Mouse (Mus musculus): ENCODE measurements around the gene Ppp3cb.
"Not testable (repeated sequence)": the region's sequence is repeated elsewhere in the genome, so short reads cannot be mapped to it uniquely, and the experiment has no call there.

Ppp3cb gene

DNA sequence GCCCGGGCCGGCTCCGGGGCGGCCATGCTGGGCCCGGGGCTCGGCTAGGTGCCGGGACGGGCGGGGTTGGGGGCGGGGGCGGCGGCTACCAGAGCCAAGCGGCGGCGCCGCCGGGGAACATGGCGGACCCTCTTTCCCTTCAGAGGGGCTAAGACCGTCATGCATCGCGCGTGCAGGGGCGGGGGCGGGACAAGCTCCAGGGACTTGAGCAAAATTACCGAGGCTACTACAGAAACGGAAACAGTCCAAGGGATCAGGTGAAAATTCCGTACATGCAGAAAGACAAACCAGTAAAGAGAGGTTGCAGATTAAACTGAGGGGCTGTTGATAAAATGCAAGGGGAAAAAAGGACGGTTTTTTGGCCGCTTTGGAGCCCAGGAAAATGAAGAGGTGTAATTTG is at the start of gene Ppp3cb:
Ppp3cb (minus strand) TSS at position 159 of the 400 bp plus-strand sequence.
- in situ Hi-C loops (cut with MboI): no loop called here

GRCm38 (mm10) chr14:20595781-20596180 is 49.4 kb upstream of the Ppp3cb start:
- in situ Hi-C loops (cut with MboI): no loop called here

GRCm38 (mm10) chr14:20587458-20587857 is 41.1 kb upstream of the Ppp3cb start:
- in situ Hi-C loops (cut with MboI): no loop called here

DNA sequence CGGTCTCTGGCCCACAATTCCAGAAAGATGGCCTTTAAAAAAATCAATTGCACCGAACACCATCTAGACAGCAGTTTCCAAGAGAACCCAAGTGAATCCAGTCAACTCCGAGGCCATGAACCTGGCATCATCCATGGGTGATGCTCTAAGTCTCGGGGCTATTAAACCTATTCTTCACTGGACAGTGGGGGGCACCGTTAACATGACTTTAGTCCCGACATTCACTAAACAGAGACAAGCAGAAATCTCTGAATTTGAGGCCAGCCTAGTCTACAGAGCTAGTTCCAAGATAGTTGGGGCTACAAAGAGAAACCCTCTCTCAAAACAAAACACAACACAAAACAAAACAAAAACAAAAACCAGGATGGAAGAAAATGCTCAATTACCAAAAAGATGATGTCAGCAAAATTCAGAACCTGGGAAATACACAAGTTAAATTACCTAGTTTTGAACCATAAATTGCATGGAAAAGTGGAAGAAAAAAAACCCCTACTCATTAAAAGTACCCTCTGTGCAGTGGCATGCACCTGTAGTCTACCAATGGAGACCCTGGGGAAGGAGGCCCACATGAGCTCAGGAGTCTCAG is 32.5 kb upstream of the Ppp3cb start:
- in situ Hi-C loops (cut with MboI): loop anchor here (5.0 kb wide), 1 partner anchor 78 kb away; the partner anchor contains the start of gene Myoz1

- in situ Hi-C loops (cut with MboI): loop anchor here (5.0 kb wide), 1 partner anchor 81 kb away; the partner anchor contains the start of gene Myoz1
Observed at GRCm38 (mm10) chr14:20576179-20576578, 29.8 kb upstream of the Ppp3cb start.

DNA sequence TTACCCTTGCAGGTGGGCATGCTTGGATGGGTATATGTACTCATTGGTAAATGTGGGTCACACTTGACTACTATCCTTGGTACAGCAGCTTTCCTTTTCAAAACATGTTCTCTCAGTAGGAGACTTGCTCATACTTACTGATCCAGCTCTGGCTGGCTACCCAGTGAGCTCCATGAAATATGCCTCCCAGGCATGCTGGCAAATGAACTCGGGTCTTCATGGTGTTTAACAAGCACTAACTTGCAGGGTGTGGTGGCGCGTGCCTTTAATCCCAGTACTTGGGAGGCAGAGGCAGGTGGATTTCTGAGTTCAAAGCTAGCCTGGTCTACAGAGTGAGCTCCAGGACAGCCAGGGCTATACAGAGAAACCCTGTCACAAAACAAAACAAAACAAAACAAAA is 26.8 kb upstream of the Ppp3cb start:
- in situ Hi-C loops (cut with MboI): not testable (repeated sequence)

DNA sequence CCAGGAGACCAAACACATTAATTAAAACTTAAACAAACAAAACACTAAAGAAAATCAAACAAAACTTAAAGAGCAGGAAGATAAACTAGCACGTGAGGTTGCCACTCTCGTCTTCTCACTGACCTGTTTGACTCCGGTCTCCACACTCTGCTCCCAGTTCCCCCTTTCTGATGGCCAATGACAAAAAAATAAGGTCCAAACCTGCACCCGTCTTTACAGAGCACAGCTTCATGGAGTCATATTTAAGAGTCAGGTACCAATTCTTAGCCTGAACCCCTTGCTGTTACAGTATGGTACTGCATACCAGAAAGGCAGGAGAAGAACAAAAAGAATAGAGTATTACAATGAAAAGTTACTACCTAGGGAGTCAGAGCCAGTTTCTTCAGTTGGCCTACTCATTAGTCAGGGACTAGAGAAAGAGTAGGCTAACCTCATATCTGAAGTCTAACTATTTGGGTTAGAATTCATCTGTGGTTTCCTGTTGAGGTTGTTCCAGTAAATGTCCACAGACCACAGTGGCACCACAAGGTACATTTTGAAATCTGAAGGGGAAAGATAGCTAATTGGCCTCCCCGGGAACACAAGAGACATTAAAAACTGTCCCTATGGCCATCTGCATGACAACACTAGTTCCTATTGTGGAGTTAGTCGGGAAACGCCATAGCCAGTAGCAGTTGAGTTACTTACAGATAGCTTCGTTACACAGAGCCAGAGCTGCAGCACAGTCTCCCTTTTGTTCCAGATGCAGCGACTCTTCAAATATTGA is 19.1 kb upstream of the Ppp3cb start:
- in situ Hi-C loops (cut with MboI): no loop called here

DNA sequence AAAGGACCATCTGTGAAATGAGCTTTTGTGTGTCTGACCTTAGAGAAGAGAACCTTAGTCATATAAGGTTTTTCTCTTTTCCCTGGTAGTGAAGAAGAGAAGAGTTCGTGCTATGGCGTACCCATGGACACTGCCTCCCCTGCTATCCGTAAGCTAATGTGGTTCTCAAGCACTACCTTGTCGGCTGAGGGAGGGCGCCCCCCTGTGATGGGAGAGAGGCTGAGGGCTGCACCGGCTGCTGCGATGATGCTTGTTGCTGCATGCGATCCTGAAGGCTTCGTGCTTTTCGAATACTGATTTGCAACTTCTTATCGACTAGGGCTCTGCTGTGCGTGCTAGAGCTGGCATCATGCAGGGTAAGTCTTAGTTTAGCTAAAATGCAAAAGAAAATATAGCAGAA is 18.3 kb upstream of the Ppp3cb start:
- in situ Hi-C loops (cut with MboI): no loop called here

GRCm38 (mm10) chr14:20561897-20562296 is 15.5 kb upstream of the Ppp3cb start:
- in situ Hi-C loops (cut with MboI): no loop called here

DNA sequence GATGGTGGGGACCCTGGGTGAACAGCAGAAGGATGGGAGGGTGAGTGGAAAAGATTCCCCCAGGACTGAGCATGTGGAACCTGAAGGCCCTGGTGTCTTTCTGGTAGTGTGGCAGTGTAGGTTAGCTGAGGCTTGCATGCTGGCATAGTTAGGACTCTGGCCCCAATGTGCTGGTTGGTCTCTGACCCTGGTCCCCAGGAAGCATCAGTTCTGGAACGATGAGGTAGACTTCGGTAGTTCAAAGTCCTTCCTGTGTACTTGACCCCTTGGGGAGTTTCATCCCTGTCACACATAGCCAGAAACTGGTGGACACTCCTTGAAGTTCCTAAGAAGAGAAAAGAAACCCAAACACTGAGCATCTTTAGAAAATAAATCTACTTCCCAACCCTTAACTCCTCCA is 3.8 kb upstream of the Ppp3cb start:
- in situ Hi-C loops (cut with MboI): no loop called here

- in situ Hi-C loops (cut with MboI): no loop called here
Observed at GRCm38 (mm10) chr14:20545529-20546331, 643 bp downstream of the Ppp3cb start.

DNA sequence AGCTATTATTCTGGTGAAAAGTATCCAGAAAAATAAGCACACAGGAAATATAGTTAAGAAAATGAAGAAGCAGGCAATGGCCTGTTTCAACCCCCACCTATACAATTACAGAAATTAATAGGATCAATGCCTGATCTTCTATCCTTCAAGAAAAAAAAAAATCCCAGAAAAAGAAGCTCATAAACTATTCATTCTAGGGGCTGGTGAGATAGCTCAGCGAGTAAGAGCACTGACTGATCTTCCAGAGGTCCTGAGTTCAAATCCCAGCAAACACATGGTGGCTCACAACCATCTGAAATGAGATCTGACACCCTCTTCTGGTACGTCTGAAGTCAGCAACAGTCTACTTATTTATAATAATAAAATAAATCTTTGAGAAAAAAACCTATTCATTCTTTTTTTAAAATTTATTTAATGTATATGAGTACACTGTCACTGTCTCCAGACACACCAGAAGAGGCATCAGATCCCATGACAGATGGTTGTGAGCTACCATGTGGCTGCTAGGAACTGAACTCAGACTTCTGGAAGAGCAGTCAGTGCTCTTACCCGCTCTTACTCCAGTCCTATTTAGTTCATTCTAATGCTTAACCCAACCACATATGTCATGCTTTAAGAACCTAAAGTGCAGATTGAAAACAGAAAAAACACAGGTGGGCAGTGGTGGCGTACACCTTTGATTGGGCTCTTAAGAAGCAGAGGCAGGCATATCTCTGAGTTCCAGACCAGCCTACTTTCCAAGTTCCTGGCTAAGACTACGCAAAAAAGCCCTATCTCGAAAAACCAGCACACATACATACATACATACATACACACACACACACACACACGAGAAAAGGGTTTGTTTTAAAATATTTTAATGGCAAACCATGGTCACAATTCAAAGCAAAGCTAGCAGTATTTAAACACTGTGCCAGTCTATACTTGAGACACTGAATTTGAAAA is 1.6 kb downstream of the Ppp3cb start:
- in situ Hi-C loops (cut with MboI): no loop called here

DNA sequence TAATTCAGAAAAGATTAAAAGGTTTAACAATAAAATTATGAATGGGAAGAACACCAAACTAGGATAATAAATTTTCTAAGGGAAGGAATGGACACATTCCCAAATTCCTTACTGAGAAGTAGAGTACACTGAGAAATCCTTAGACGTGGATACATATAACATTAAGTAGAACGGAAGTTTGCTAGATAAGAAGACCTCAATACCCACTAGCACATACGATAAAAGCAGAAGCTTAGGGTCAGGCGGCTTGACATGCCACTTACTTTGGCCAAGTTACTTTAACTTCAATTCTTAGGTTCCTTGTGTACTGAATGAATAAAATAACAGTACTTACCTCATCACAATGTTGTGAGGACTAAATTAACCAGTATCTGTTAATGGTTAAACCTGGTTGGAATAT is 16.7 kb downstream of the Ppp3cb start:
- in situ Hi-C loops (cut with MboI): no loop called here

- in situ Hi-C loops (cut with MboI): no loop called here
Observed at GRCm38 (mm10) chr14:20520179-20520578, 26.2 kb downstream of the Ppp3cb start.

- in situ Hi-C loops (cut with MboI): no loop called here
Observed at GRCm38 (mm10) chr14:20508424-20508823, 37.9 kb downstream of the Ppp3cb start.

GRCm38 (mm10) chr14:20502966-20503365 is 43.4 kb downstream of the Ppp3cb start:
- in situ Hi-C loops (cut with MboI): no loop called here

DNA sequence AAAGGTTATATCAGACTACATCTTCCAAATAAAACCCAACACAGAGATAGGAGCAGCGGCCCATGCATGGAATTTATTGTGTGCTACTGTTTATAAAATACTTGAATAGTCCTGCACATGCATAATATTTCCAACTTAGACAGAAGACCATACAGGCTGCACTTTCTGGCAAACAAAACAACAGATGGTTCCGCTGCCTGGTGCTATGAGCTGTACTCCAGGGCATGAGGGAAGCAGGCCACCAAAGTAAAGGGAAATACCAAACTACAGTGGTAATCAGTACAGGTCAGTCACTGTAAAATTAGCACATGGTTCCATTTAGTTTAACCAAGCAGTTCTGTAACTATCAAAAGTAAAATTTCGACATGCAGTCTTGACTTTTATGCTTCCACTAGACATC is 46.4 kb downstream of the Ppp3cb start:
- in situ Hi-C loops (cut with MboI): no loop called here

DNA sequence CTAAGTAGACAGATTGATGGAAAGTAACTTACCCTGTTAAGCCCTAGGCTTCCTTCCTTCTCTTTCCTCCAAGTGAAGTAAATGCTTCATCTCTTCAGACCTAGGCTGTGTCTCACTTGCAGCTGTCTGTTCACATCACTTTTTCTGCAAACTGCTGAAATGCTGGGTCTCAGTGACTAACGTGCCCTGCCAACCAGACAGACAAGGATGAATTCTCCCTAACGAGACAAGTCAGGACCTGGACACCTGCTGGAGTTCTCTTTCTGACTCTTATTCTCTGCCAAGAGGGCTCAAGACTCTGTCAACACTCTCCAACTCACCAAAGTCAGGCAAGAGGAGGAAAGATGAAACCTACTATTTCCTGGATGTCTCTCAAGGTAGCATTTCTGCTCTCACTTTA is 49.8 kb downstream of the Ppp3cb start, which contains the start of gene Mss51:
Mss51 (minus strand) TSS at position 299 of the 400 bp plus-strand sequence.
- in situ Hi-C loops (cut with MboI): no loop called here

DNA sequence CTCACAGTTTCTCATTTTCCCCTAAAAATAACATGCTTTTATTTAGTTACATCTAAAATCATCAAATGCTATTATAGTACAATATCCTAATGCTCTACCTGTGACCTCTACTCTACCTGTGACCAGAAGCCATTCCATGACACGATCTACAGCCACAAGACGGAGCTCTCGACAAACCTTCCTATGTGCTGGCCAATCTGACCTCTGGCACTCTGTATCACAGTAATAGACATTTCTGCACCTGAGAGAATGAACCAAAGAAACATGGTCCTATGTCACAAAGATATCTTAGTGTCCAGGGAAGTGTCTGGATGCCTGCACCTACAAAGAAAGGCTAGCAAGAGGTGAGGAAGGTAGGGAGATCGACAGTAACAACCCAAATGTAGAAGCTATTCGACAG is 60.3 kb downstream of the Ppp3cb start:
- in situ Hi-C loops (cut with MboI): no loop called here

- in situ Hi-C loops (cut with MboI): no loop called here
Observed at GRCm38 (mm10) chr14:20482051-20482751, 64.2 kb downstream of the Ppp3cb start.

- in situ Hi-C loops (cut with MboI): no loop called here
Observed at GRCm38 (mm10) chr14:20481211-20481610, 65.2 kb downstream of the Ppp3cb start.

All from mature B cell (primary cell).